Comparison of ENCODE assay signal across 22 mouse cellular contexts in the genomic region with DNA sequence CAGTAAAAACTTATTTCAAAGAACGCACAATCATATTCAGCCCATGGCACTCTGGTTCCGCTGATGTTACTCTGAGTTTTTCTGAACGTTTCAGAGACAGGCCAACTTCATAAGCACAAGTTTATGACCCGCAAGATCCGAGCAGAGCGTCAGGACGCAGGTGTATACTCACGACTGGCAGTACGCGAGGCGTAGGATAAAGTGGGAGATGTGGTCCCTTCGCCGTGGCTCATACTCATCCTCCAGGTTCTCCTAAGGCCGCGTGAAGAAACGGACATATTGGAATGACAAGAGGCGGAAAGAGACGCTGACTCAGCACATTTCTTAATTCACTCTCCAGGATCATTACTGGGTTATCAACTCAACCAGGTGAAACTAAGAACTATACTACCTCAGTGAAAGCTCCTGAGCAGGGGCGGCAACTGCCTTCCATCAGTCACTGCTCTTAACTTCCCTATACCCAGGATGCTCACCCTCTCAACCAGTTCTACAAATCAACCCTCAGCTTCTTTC. TPM values are rescaled to one million over a fixed set of nuclear protein-coding genes. Genes with fewer than 3 reads are reported as not detected.
DNase-seq lines count a peak whose midpoint lies in the region; ATAC-seq and TF ChIP-seq lines count a peak whose summit lies in the region.
"Had no signal": no experiment of that assay in that cellular context is flagged by ENCODE, and none has a peak within 500 bp of the region (broad histone marks: within the 10 kb centered on the region; RNA-seq: fewer than 3 reads in every experiment).

No protein-coding gene starts in this region.

- ATAC-seq in hindbrain, embryonic 15.5 days (ENCODE audit: low FRiP score, low read depth): peak; percentile 40; the same call in 1 of the 2 replicates
- no peak for ATAC-seq in hindbrain, postnatal 0 days
- peak; percentile 49; the same call in 1 of the 2 replicates for ATAC-seq in neural tube, embryonic 14.5 days (ENCODE audit: low read depth)
- ATAC-seq in neural tube, embryonic 15.5 days (ENCODE audit: low FRiP score): no peak
- ATAC-seq: forebrain, embryonic 14.5 days; intestine, embryonic 16.5 days had no signal

- H3K4me1 ChIP-seq in hindbrain, embryonic 15.5 days (replicated peaks): peaks cover 6% of the 10 kb centered on the region
- H3K4me1 ChIP-seq in hindbrain, postnatal 0 days (ENCODE audit: insufficient read depth, low read length): no peaks in the 10 kb centered on the region
- no peaks in the 10 kb centered on the region for H3K4me1 ChIP-seq in neural tube, embryonic 14.5 days (ENCODE audit: control insufficient read depth, insufficient read depth, low read length)
- peaks cover 2% of the 10 kb centered on the region for H3K4me1 ChIP-seq in neural tube, embryonic 15.5 days
- H3K4me1 ChIP-seq: limb, embryonic 15.5 days; neural tube, embryonic 12.5 days had no signal

- peak; percentile 18 for DNase-seq in cerebellum, adult 9-11 months
- no peak for DNase-seq in cerebellum, postnatal 14 days
- no peak for DNase-seq in hindbrain, postnatal 0 days (ENCODE audit: low spot score)
- DNase-seq in right cerebral cortex, postnatal 4 days: no peak
- no peak for DNase-seq in lung, postnatal 14 days
- DNase-seq: adrenal gland, postnatal 25 days; cerebellum, adult 11-12 months; layer of hippocampus, adult 9-11 months; liver, embryonic 13.5 days; lung, adult 18-20 months; right cerebral cortex, postnatal 25 days; spleen, adult 18-20 months had no signal

- no peaks in the 10 kb centered on the region for H3K27me3 ChIP-seq in hindbrain, embryonic 15.5 days
- H3K27me3 ChIP-seq in hindbrain, postnatal 0 days (ENCODE audit: insufficient read depth, low read length): no peaks in the 10 kb centered on the region
- H3K27me3 ChIP-seq in neural tube, embryonic 14.5 days (ENCODE audit: control insufficient read depth, insufficient read depth, low read length): no peaks in the 10 kb centered on the region
- no peaks in the 10 kb centered on the region for H3K27me3 ChIP-seq in neural tube, embryonic 15.5 days (replicated peaks)
- H3K27me3 ChIP-seq: heart, embryonic 13.5 days; limb, embryonic 15.5 days; liver, embryonic 13.5 days; neural tube, embryonic 12.5 days had no signal

- 88% methylated on average over 19 of the region's 19 CpGs for WGBS in hindbrain, embryonic 15.5 days
- WGBS in hindbrain, postnatal 0 days: 88% methylated on average over 19 of the region's 19 CpGs
- WGBS in neural tube, embryonic 14.5 days: 88% methylated on average over 19 of the region's 19 CpGs
- WGBS in neural tube, embryonic 15.5 days: 87% methylated on average over 19 of the region's 19 CpGs

- H3K27ac ChIP-seq in hindbrain, embryonic 15.5 days (replicated peaks): no peak overlapping the region
- no peak overlapping the region for H3K27ac ChIP-seq in hindbrain, postnatal 0 days
- no peak overlapping the region for H3K27ac ChIP-seq in neural tube, embryonic 14.5 days (ENCODE audit: low read depth, low read length)
- H3K27ac ChIP-seq in neural tube, embryonic 15.5 days (replicated peaks): no peak overlapping the region
- H3K27ac ChIP-seq: heart, embryonic 13.5 days; limb, embryonic 10.5 days; limb, embryonic 15.5 days; neural tube, embryonic 12.5 days had no signal

- H3K4me3 ChIP-seq in hindbrain, embryonic 15.5 days: no peak overlapping the region
- H3K4me3 ChIP-seq in hindbrain, postnatal 0 days (ENCODE audit: low read length): no peak overlapping the region
- H3K4me3 ChIP-seq in neural tube, embryonic 14.5 days (ENCODE audit: low read depth, low read length): no peak overlapping the region
- H3K4me3 ChIP-seq in neural tube, embryonic 15.5 days (replicated peaks): no peak overlapping the region
- H3K4me3 ChIP-seq: erythroblast, embryonic 14.5 days; heart, embryonic 13.5 days; limb, embryonic 10.5 days; limb, embryonic 15.5 days; liver, embryonic 13.5 days; neural tube, embryonic 12.5 days had no signal

- no peaks in the 10 kb centered on the region for H3K9me3 ChIP-seq in hindbrain, embryonic 15.5 days
- H3K9me3 ChIP-seq in hindbrain, postnatal 0 days (ENCODE audit: low read length): no peaks in the 10 kb centered on the region
- no peaks in the 10 kb centered on the region for H3K9me3 ChIP-seq in neural tube, embryonic 14.5 days (ENCODE audit: control insufficient read depth, low read length)
- H3K9me3 ChIP-seq in neural tube, embryonic 15.5 days (replicated peaks): no peaks in the 10 kb centered on the region
- H3K9me3 ChIP-seq: heart, embryonic 13.5 days; limb, embryonic 10.5 days; limb, embryonic 15.5 days; liver, embryonic 13.5 days; neural tube, embryonic 12.5 days had no signal

- no peak for TF ChIP-seq CTCF in hindbrain, postnatal 0 days (IDR thresholded peaks at IDR 0.05; ENCODE audit: low read depth)

- H3K36me3 ChIP-seq in hindbrain, embryonic 15.5 days: peaks cover 24% of the 10 kb centered on the region
- H3K36me3 ChIP-seq in hindbrain, postnatal 0 days (ENCODE audit: insufficient read depth, low read length): peaks cover 20% of the 10 kb centered on the region; the same call in 1 of the 2 replicates
- H3K36me3 ChIP-seq in neural tube, embryonic 14.5 days (ENCODE audit: control insufficient read depth, insufficient read depth, low read length): peaks cover 5% of the 10 kb centered on the region; the same call in 1 of the 2 replicates
- peaks cover 29% of the 10 kb centered on the region for H3K36me3 ChIP-seq in neural tube, embryonic 15.5 days

- H3K9ac ChIP-seq in hindbrain, embryonic 15.5 days: no peak overlapping the region
- H3K9ac ChIP-seq in hindbrain, postnatal 0 days (replicated peaks; ENCODE audit: low read length): no peak overlapping the region
- no peak overlapping the region for H3K9ac ChIP-seq in neural tube, embryonic 14.5 days (replicated peaks; ENCODE audit: low read depth, low read length)
- no peak overlapping the region for H3K9ac ChIP-seq in neural tube, embryonic 15.5 days (replicated peaks)
- H3K9ac ChIP-seq: heart, embryonic 13.5 days; limb, embryonic 15.5 days; liver, embryonic 13.5 days; neural tube, embryonic 12.5 days had no signal

- no peak overlapping the region for H3K4me2 ChIP-seq in hindbrain, embryonic 15.5 days
- no peak overlapping the region for H3K4me2 ChIP-seq in hindbrain, postnatal 0 days (ENCODE audit: low read depth, low read length)
- H3K4me2 ChIP-seq in neural tube, embryonic 14.5 days (ENCODE audit: low read depth, low read length): no peak overlapping the region
- H3K4me2 ChIP-seq in neural tube, embryonic 15.5 days: no peak overlapping the region
- H3K4me2 ChIP-seq: heart, embryonic 13.5 days; limb, embryonic 15.5 days; liver, embryonic 13.5 days; neural tube, embryonic 12.5 days had no signal

RNA-seq across cellular contexts. Expression of a gene that starts 5.9 kb away (rescaled TPM):
- 22.6 and 24.3 TPM in 2 replicates for polyA plus RNA-seq in hindbrain, embryonic 15.5 days (2015; fragmentation: Nextera tagmentation; extraction: Ambion mirVana)
- total RNA-seq in hindbrain, postnatal 0 days (2014; rRNA removed): 18.8 and 19.0 TPM in 2 replicates
- 17.9 and 18.6 TPM in 2 replicates for polyA plus RNA-seq in hindbrain, postnatal 0 days (2015; fragmentation: Nextera tagmentation; extraction: Ambion mirVana)
- 20.7 and 20.9 TPM in 2 replicates for polyA plus RNA-seq in neural tube, embryonic 14.5 days (2014; fragmentation: Nextera tagmentation; extraction: Ambion mirVana)
- polyA plus RNA-seq in neural tube, embryonic 15.5 days (2015; fragmentation: Nextera tagmentation; extraction: Ambion mirVana): 21.3 and 28.0 TPM in 2 replicates

RNA-seq across cellular contexts. Expression of a gene that starts 56.0 kb away (rescaled TPM):
- polyA plus RNA-seq in hindbrain, embryonic 15.5 days (2015; fragmentation: Nextera tagmentation; extraction: Ambion mirVana): 29.7 and 31.2 TPM in 2 replicates
- total RNA-seq in hindbrain, postnatal 0 days (2014; rRNA removed): 9.0 and 11.6 TPM in 2 replicates
- 24.9 and 26.1 TPM in 2 replicates for polyA plus RNA-seq in hindbrain, postnatal 0 days (2015; fragmentation: Nextera tagmentation; extraction: Ambion mirVana)
- 30.9 and 33.5 TPM in 2 replicates for polyA plus RNA-seq in neural tube, embryonic 14.5 days (2014; fragmentation: Nextera tagmentation; extraction: Ambion mirVana)
- 31.1 and 32.4 TPM in 2 replicates for polyA plus RNA-seq in neural tube, embryonic 15.5 days (2015; fragmentation: Nextera tagmentation; extraction: Ambion mirVana)

Comparison
In these comparisons a context has a peak if more than half of its experiments do, and no peak if none do; other contexts are left out.
1. ATAC-seq: peak in hindbrain, embryonic 15.5 days (single experiment) and neural tube, embryonic 14.5 days (single experiment); none in hindbrain, postnatal 0 days (single experiment) and neural tube, embryonic 15.5 days (single experiment).